Mouse (Mus musculus) kidney, adult 2 months (tissue): ENCODE data around the gene Art2b. TPM values are rescaled to one million over a fixed set of nuclear protein-coding genes. Genes with fewer than 3 reads are reported as not detected.

Experiments used
- DNase-seq: peaks from one replicate; pipeline ENCODE4 v3.0.0; 2021
- H3K27ac ChIP-seq: fragments of 200-500 bp; 2 replicates; pipeline ENCODE4 v1.5.1; 2012; ENCODE audit warnings: low read depth, low read length, control low read depth, inconsistent platforms; ENCODE audit not compliant: insufficient read depth
- H3K27me3 ChIP-seq: fragments of 200-500 bp; replicated peaks from 2 replicates; pipeline ENCODE4 v1.6.1; 2012; ENCODE audit warnings: mild to moderate bottlenecking, moderate library complexity, low read length, inconsistent platforms; ENCODE audit not compliant: control insufficient read depth, insufficient read depth
- H3K36me3 ChIP-seq: fragments of 200-500 bp; 2 replicates; pipeline ENCODE4 v1.6.1; 2012; ENCODE audit warnings: mild to moderate bottlenecking, moderate library complexity, low read length, inconsistent platforms; ENCODE audit not compliant: control insufficient read depth, insufficient read depth
- H3K4me1 ChIP-seq: fragments of 200-500 bp; 2 replicates; pipeline ENCODE4 v1.6.1; 2011; ENCODE audit warnings: low read length; ENCODE audit not compliant: control insufficient read depth, insufficient read depth
- H3K4me3 ChIP-seq: fragments of 200-500 bp; 2 replicates; pipeline ENCODE4 v1.5.1; 2011; ENCODE audit warnings: mild to moderate bottlenecking, low read depth, low read length, control low read depth; ENCODE audit not compliant: insufficient read depth
- CTCF ChIP-seq: fragments of 200-500 bp; conservative IDR thresholded peaks from 2 replicates; pipeline ENCODE4 v1.5.1; 2011; ENCODE audit warnings: low read depth, mild to moderate bottlenecking, control low read depth, low read length, moderate library complexity, mixed read lengths; ENCODE audit not compliant: insufficient read depth, insufficient read length
- POLR2A ChIP-seq: fragments of 200-500 bp; IDR thresholded peaks from one replicate; pipeline ENCODE4 v1.6.1; 2011; ENCODE audit warnings: low read depth, low read length, control low read depth
- WGBS: fragments of 180-500 bp; shearing (Covaris S2); methylation state at CpG from one replicate; pipeline ENCODE4 v1.1.7; 2018; 5-methylcytosine and 5-hydroxymethylcytosine counted together
- polyA plus RNA-seq: library from polyadenylated mRNA; depleted of rRNA; stranded (reverse); fragments of >200 nt; gene quantifications from 2 replicates; pipeline ENCODE4 v1.2.3, GENCODE M21; 2012; rRNA removed

Gene Art2b
- polyA plus RNA-seq, 1 experiment = 0.69 TPM

DNA sequence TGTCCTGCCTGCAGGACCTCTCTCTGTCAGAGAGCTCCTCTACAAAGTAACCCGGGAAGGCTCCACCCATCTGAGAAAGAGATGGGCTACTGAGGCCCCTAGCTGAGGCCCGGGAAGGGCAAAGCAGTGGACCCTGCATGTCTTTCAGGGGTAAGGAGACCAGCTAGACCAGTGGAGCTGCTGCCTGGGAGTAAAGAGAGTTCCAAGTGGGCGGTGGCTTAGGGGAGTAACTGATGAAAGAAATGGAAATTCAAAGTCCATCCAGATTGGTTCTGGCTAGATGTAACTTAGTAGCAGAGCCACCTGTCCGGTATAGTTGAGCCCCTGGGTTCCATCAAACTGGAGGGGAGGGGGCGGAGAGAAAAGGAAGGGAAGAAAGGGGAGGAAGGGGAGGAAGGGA is 51.0 kb downstream of the Art2b start:
- WGBS = 22% methylated on average over 5 of the region's 5 CpGs
- no peaks in the 10 kb centered on the region for H3K4me1 ChIP-seq
- TF ChIP-seq POLR2A (no peak), CTCF (no peak)
- no peaks in the 10 kb centered on the region for H3K27me3 ChIP-seq
- H3K27ac ChIP-seq = no peak overlapping the region
- no peak overlapping the region for H3K4me3 ChIP-seq
- no peaks in the 10 kb centered on the region for H3K36me3 ChIP-seq
- DNase-seq = no peak

Other genes starting within 250 kb of the Art2b start
- gene Arap1, start 237.5 kb downstream of the Art2b start, polyA plus RNA-seq = 68.7 and 69.7 TPM in 2 replicates
- not detected in 2 replicates for gene Gm45837, start 174.7 kb downstream of the Art2b start, polyA plus RNA-seq
- 26.9 and 28.6 TPM in 2 replicates for gene Pde2a, start 163.9 kb downstream of the Art2b start, polyA plus RNA-seq
- gene Clpb, start 78.0 kb upstream of the Art2b start, polyA plus RNA-seq = 64.8 and 84.9 TPM in 2 replicates
- gene Phox2a, start 232.7 kb upstream of the Art2b start, polyA plus RNA-seq = 0.20 TPM in 1 of 2 replicates, not detected in the other